Mouse (Mus musculus) neutrophil, adult 5-6 weeks (primary cell): ENCODE results near the gene Slc16a10. TPM values are rescaled to one million over a fixed set of nuclear protein-coding genes. Genes with fewer than 3 reads are reported as not detected.
A peak's percentile ranks its signal among the peaks of the same experiment; 100 is the strongest.

ENCODE experiments used
- ATAC-seq: fragments of 151-379, 151-347 bp; 2 replicates; pipeline ENCODE4 v1.8.0; 2017; ENCODE audit warnings: mild to moderate bottlenecking, moderate TSS enrichment; ENCODE audit not compliant: insufficient number of reproducible peaks, poor library complexity, low FRiP score, severe bottlenecking; ENCODE audit errors: extremely low read depth
- total RNA-seq: library from RNA; stranded (forward); fragments of 200-1000 nt; gene quantifications from 2 replicates; pipeline ENCODE4 v1.2.3, GENCODE M21; 2017

Slc16a10 gene
- total RNA-seq, 1 experiment from 2014 or later = 6.8 TPM

DNA sequence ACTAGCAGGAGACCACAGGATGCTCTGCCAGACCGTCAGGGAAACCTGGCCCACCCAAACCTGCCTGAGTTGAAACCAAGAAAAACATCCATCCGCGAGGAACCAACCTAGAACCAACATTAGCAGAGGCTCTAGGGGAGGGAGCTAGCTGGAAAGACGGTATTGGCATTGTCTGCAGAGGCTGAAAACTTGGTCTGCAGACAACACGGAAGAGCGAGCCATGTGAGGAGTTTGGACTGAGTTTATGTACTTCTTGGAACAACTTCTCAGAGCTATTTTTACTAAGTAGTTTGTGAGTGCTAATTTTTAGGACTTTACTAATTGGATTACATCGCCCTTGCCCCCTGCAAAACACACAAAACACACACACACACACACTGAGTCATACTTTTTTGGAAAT is 59.4 kb downstream of the Slc16a10 start:
- no peak for ATAC-seq

DNA sequence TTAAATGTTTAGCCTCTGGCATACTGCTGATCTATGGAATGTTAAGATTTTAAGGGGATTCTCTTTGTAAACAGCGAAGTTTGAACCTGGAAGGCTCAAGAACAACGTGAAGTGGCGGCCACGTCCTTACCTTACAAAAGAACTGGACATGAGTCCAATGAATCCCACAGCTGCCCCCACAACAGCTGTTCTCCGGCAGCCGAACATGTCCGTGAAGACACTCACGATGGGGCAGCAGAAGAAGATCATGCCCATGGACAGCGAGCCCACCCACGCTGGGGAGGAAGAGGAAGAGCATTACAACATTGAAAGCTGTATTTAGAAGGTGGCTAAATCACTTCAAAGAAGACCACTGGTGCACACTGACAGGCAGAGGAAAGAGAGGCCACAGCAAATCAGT is 61.5 kb downstream of the Slc16a10 start:
- no peak for ATAC-seq

DNA sequence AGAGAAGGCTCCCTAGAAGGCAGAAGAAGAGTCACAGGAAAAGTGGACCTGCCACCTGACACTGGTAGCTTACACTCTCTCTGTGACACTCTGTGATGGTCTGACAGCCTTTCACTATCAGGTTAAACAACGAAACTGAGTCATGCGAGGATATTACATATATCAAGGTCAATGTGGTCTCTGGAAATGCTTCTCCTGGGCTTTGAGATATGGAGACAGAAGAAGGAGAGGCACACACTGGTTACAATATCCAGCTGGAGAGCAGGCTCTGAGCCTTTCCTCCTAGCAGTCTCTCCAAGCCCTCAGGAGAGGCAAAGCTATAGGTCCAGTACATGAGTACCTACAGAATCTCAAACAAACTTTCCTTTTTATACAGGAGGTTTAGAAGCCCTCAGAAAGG is 62.8 kb downstream of the Slc16a10 start:
- no peak for ATAC-seq

DNA sequence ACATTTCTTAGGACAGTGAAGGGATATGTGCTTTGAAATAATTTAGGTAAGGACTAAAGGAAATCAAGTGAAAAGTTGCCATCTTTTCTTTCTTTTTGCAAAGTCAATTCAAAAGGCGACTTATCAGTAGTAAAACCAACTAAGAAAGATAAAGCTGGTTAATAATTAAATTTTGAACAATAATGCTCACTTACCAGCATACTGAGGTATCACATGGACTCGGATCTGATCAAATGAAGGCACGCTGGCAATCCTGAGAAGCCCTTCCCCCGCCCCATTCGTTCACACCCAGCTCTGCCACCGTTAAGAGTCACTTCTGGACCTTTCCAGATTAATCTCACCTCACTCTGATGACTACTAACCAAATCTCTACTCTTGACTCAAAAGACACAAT is 64.1 kb downstream of the Slc16a10 start:
- no peak for ATAC-seq

DNA sequence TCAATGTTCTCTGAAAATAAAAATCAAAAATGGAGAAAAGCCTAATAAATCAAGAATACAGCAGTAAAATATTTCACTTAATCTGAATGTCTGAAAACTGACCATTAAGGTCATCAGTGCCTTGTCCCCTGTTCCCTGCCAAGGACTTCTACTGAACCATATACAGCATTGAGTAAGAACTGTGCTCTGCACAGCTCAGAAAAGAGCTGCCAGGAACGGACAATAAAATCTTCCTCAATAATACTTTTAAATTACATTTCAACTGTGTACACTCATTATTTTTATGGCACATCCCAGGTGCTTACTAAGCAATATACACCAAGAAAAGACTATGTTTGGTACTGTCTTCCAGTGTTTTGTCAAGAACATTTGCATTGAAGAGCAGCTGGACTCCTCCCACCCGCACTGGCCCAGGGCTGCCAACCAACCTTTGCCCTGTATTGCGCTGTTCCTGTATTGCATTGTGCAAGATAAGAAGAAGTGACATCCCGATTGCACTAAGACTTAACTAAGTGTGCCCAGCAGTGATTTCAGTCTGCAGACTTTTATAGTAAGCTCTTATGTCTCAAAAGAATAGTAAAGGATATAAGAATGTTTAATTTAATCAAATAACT is 64.6 kb downstream of the Slc16a10 start:
- peak; percentile 93 for ATAC-seq

DNA sequence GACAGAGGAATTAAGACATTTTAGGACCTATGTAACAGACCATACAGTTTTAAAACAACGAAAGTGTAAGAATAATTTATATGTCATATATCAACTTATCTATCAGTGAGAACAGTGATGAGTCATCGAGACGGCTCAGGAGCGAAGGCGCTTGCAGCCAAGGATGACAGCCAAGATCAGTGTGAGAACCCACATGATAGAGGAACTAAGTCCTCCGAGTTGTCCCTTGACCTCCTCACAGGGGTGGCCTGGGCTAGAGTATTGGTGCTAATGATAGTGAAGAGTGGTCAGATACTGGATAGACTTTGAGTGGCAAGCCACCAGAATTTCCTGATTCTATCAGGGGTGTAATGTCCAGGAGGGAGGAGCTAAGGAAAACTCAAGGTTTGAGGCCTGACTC is 68.5 kb downstream of the Slc16a10 start:
- ATAC-seq = no peak

DNA sequence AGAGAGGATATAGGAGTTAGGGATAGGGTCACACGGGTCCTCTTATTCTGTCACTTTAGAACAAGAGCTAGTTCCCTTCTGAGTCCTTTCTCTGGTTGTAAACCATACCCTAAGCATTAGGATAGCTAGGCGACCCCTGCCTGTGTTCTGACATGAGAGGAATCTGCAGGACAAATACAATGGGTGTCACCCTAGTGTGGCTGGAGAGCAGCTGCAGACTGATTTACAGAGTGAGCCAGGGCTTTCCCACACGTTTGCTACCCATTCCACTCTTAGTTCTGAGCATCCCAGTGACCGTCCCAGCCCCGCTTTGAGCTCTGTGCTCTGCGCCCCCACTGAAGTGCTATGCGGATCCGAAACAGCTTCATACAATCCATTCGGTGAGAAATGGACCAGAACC is 71.4 kb downstream of the Slc16a10 start:
- ATAC-seq = no peak

DNA sequence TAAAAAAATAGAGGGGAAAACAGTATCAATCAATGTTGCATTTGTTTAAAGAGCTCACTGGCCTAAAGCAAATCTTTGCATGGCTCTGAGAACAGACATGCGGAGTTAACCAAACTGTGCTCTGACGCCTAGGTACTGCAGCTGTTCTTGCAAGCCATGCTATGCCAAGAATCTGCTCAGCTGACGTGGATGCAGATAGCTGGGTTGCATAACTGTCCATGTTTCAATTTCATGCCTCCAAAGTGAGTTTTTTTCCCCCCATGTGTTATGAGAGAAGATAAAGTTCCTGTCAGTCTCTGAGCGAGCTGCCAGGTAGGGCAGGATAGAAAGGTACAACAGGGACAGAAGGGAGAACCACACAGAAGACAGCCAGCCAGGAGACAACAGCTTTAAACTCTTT is 72.8 kb downstream of the Slc16a10 start:
- no peak for ATAC-seq

DNA sequence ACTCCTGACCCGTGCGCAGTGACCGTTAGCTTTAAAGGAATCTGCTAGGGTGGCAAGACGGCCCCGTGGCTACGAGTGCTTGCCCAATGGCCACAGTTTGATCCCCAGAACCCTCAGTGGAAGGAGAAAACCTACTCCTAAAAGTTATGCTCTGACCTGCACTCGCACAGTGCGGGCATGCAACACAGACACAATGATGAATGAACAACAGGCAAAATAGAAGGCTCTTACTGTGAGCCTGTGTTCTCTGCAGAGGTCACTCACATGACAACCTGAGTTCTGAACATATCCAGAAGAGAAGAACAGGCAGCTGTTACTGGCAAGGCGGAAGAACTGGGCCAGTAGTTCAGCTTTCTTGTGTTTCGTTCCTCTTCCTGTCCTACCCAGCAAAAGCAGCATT is 73.5 kb downstream of the Slc16a10 start:
- ATAC-seq = peak; percentile 34; the same call in 1 of the 2 replicates

DNA sequence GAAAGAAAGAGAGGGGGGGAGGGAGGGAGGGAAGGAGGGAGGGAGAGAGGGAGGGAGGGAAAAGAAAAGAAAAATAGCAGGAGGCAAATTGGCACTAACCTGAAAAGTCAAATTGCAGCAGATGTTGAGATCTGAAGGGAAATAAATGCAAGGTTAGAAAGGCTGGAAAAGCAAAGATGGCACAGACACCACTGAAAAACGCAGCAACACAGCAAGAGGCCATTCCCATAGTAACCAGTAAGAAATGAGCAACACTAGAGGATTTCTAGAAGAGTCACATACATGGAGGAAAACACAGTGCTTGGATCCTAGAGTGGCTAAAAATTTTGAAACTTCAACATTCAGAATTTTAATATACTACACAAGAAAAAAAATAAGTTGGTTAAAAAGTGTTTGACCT is 74.5 kb downstream of the Slc16a10 start:
- no peak for ATAC-seq

DNA sequence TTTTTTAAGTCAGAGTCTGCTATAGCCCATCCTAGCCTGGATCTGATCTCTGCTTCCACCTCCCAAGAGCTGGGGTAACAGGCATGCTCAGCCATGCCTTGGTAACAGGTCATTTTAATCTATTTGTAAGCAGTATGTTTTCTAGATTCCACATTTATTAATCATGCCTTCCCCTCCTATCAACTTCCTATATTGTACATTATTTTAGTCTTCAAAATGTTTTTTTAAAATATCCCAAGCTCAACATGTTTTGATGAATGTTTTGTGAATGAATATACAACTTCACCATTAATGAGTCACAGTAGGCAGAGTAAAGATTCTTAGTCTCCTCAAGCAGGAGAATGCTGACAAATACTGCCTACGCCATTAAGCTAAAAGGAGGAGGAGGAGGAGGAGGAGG is 75.0 kb downstream of the Slc16a10 start:
- ATAC-seq = no peak

DNA sequence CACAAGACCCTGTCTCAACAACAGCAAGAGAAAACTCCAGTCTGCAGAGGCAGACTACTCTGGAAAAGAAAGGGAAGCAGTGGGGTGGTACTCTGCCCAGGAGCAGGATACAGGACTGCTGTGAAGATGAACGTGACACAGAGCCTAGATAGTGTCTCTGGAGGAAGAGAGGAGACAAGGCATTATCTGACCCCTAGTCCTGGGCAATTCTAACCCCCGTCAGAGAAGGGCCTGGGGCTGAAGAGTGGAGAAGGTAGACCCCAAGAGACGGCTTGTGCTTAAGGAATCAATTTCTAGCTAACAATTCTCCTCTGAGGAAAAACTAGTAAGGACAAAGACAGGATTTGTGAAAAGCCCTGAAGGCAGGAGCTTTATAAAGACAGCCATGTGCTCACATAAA is 76.7 kb downstream of the Slc16a10 start:
- no peak for ATAC-seq

DNA sequence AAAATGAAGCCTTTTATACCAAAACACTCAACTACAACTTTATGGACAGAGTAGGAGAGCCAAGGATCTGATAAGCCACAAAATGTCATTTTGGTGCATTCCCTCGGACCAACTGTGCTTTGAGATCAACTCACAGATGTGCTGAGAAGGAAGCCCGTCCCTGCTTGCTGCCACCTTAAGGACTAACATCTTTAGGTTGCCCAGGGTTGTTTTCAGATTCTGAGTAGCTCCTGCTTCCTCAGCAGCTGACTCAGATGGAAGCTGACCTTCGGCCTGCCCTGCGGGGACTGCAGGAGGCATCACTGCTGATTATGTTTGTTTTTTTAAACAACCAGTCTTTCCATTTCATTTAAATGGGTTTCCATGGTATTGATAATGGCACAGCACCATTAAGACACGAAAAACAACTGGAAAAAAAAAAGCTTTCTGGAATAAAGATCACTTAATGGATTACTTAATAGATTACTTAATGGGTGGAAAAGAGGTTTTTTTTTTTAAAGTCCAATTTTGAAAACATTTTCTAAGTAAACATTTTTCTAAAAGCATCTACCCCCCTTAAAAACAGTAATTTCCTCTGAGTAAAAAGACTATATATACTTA is 78.7 kb downstream of the Slc16a10 start:
- ATAC-seq = no peak

DNA sequence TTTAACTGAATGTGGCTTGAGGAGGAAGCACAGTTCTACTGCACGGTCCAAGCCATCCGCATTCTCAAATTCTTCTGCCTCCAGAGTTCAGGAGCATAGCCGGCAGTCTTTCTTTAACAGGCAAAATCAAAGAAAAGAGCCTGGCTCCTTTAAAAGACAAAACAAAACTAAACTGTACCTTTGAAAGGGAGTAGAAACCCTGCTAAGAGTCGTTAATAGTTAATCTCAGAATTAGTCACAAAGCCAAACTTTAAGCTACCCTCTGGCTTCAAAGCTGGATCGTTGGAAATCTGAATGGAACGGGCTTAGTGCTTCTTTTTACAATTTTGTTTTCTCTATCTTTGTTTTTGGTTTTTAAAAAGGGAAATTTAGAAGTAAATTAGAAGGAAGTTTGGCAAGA is 79.2 kb downstream of the Slc16a10 start:
- ATAC-seq = no peak

DNA sequence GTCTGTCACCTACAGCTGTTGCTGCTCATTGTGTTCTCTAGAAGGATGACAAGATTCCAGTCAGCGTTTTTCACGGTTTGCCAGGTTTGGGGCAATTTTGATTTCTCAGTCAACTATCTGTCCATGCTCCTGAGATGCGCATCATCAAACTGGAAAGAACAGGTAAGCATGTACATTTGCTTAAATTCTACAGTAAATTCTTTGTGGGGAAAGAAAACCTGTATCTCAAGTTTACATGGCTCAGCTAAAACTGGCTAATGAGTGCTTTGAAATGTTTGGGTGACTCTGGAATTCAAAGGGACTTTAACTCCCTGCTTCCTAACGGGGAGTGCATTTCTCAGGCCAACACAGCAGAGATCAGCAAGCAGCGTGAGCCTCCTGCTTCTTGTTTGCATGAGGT is 80.1 kb downstream of the Slc16a10 start:
- no peak for ATAC-seq

DNA sequence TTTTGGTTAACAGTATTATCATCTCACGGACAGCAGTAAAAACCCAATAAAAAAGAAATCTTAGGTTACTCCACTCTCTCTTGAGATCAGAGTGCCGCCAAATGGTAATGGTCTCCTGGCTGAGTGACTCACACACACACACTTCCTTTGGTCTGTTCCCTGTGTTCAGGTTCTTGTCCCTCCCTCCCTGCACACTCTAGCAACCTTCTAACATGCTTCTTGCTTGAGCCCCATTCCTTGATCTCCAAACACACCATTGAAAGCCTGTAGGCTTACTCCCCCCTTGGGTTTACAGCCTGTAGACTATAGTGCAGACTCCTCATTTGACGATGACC is 83.3 kb downstream of the Slc16a10 start:
- ATAC-seq = no peak

DNA sequence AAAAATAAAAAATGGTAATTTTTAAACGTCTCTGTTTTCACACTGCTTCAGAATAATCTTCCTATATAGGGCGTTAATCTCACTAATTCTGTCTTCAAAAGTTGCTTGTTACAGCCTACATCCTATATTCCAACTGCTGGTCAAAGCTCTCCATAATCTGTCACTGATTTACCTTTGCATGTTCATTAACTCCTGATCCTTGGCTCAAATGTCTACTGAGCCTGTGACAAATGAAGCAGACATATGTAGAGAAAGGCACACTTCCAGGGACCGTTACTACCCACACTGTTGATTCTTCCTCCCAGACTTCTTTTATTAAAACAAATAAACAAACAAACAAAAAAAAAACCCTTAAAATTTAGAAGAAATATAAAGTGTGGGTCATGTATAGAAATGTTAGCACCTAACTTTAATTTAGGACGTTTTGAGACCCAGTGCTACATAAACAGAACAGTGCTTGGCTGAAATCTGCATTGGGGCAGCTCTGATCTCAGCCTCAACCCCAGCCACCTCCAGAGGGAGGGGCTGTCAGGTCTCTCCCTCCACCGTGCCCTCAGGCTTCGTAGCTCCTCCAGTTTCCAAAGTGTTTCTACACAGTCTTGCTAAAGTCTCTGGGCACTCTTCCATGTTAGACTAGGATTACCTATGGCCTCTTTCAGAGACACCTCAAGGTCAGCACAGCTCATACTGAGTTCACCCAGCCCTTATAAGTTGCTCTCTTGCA is 83.8 kb downstream of the Slc16a10 start:
- ATAC-seq = no peak

DNA sequence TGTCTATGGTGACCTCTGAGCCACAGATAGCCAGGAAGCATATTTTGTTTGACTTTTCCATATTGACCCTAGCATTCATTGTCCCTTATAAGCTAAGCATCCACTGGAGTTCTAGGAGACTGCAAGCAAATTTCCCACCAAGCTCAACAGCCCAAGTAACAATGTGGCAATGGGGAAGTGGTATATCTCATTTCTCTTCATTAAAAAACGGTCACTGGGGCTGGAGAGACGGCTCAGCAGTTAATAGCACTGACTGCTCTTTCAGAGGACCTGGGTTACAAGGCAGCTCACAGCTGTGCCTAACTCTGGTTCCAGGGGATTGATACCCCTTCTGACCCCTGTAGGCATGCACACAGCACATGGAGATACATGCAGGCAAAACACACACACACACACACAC is 84.4 kb downstream of the Slc16a10 start:
- no peak for ATAC-seq

DNA sequence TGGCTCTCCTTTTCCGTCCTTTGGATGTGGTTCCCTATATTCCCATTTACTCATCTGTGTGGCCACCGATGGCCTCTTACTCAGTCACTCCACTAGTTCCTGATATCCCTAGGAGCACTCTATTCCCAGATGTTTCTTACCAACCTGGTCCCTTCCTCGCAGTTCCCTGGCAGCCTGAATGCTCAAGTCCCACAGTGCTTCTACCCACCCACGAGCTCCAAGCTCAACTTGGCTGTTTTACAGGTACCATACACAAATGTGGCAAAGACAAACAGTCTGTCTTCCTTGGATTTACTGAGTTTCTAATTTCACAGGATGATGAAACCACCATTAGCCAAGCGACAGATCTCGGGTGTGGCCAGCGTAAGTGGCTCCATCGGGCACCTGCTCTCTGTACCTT is 87.6 kb downstream of the Slc16a10 start:
- no peak for ATAC-seq

DNA sequence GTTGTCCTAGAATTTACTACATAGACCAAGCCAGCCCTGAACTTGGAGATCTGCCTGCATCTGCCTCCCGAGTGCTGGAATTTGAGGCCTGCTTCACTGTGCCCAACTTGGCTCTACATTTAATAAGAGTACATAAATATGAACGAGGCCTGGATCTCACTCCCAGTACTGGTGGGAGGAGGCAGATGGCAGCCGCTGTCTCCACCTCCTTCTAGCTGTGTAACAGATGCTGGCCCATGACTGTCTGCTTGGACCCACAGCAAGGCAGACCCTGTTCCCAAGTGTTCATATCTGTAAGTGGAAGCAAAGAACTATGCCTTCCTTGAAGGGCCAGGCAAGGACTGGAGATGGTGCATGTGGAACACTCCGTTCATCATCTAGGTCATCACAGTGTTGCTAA is 88.2 kb downstream of the Slc16a10 start:
- ATAC-seq = no peak
